Mouse (Mus musculus): ENCODE results near the gene Pitx2. TPM values are rescaled to one million over a fixed set of nuclear protein-coding genes. Genes with fewer than 3 reads are reported as not detected.

Pitx2 gene
- polyA plus RNA-seq, 1 experiment from 2014 or later = 1.8 TPM

DNA sequence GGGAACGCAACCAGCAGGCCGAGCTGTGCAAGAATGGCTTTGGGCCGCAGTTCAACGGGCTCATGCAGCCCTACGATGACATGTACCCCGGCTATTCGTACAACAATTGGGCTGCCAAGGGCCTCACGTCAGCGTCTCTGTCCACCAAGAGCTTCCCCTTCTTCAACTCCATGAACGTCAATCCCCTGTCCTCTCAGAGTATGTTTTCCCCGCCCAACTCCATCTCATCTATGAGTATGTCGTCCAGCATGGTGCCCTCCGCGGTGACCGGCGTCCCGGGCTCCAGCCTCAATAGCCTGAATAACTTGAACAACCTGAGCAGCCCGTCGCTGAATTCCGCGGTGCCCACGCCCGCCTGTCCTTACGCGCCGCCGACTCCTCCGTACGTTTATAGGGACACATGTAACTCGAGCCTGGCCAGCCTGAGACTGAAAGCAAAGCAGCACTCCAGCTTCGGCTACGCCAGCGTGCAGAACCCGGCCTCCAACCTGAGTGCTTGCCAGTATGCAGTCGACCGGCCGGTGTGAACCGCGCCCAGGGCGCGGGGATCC, 18.8 kb downstream of the Pitx2 start:
- Histone ChIP-seq H3K27me3 (ENCODE audit: control insufficient read depth, insufficient read depth, low read length) (peaks cover 89% of the 10 kb centered on the region), H3K9ac (ENCODE audit: low read depth, low read length) (no peak overlapping the region), H3K36me3 (ENCODE audit: control insufficient read depth, insufficient read depth, low read length) (no peaks in the 10 kb centered on the region), H3K9me3 (ENCODE audit: control insufficient read depth, low read length) (no peaks in the 10 kb centered on the region), H3K4me2 (replicated peaks; ENCODE audit: low read depth, low read length) (no peak overlapping the region), H3K27ac (ENCODE audit: low read depth, low read length) (no peak overlapping the region), H3K4me1 (ENCODE audit: control insufficient read depth, insufficient read depth, low read length) (peaks cover 13% of the 10 kb centered on the region; the same call in 1 of the 2 replicates), H3K4me3 (ENCODE audit: low read length) (no peak overlapping the region)
- under 1% methylated on average over 41 of the region's 41 CpGs for WGBS
- ATAC-seq (ENCODE audit: low FRiP score, low TSS enrichment) = no peak

DNA sequence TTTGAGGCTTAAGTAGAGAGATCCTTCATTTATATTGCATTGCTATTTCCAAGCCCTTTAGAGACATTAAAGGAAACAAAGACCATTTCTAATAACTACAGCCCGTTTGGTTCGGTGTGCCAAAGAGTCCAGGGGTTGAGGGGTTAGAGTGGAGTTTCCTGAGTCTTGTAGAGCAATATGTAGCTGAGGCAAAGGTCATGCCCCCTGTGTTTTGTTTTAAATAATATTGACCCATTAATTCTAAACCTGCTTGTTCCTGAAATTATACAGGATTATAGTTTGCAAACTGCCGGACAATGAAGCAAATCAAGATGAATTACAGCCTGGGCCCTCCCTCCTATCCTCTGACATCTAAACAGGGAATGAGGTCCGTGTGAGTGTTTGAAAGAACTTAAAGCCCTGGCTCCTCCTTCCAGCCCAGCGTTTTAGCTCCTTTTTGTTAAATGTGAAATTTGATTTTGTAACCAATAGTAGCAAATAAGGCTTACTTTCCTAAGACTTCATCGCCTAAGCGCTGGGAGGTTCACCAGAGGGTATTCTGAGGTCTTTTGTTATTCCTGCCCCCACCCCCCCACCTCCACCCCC, 20.5 kb downstream of the Pitx2 start:
- H3K4me2 ChIP-seq (replicated peaks; ENCODE audit: low read depth, low read length) = no peak overlapping the region
- H3K9ac ChIP-seq (ENCODE audit: low read depth, low read length) = no peak overlapping the region
- no peaks in the 10 kb centered on the region for H3K9me3 ChIP-seq (ENCODE audit: control insufficient read depth, low read length)
- no peak for ATAC-seq (ENCODE audit: low FRiP score, low TSS enrichment)
- H3K27ac ChIP-seq (ENCODE audit: low read depth, low read length) = no peak overlapping the region
- H3K4me1 ChIP-seq (ENCODE audit: control insufficient read depth, insufficient read depth, low read length) = peaks cover 12% of the 10 kb centered on the region; the same call in 1 of the 2 replicates
- peaks cover 87% of the 10 kb centered on the region for H3K27me3 ChIP-seq (ENCODE audit: control insufficient read depth, insufficient read depth, low read length)
- no peaks in the 10 kb centered on the region for H3K36me3 ChIP-seq (ENCODE audit: control insufficient read depth, insufficient read depth, low read length)
- H3K4me3 ChIP-seq (ENCODE audit: low read length) = no peak overlapping the region
- WGBS = 2% methylated on average over 7 of the region's 7 CpGs

DNA sequence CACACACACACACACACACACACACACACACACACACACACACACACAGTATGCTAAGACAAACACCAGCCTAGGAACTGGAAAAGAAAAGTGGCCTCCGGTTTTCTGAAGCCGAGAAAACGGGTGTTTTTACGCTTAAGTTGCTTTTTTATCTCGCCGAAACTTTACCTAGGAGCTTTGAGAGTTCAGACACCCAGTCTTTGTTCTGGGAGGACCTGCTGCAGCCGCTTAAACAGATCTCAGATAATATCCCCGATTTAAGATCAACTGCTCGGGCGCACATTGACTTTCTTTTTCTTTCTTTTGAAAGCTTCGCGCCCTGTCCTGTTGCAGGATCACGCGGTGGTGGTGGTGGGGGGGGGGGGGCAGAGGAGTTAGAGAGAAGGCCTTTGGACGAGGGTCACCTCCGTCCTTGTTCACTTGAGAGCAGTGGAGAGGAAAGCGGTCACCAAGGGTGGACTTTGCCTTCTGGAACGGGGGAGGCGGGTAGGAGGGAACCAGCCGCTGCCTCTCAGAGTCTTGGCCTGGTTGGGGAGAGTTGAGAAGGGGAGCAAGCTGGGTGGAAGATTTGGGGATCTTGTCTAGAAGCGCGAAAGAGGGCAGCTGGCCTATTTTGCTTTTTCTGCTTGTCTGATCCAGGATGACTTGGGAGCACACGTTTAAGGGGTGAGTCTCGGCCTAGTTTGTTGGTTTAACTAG, 21.2 kb downstream of the Pitx2 start:
- H3K4me1 ChIP-seq (ENCODE audit: control insufficient read depth, insufficient read depth, low read length) = peaks cover 10% of the 10 kb centered on the region; the same call in 1 of the 2 replicates
- ATAC-seq (ENCODE audit: low FRiP score, low TSS enrichment) = 0 out of 2 replicates have a peak, but pooled peaks have one; percentile 8
- WGBS = 2% methylated on average over 24 of the region's 24 CpGs
- no peaks in the 10 kb centered on the region for H3K9me3 ChIP-seq (ENCODE audit: control insufficient read depth, low read length)
- H3K4me3 ChIP-seq (ENCODE audit: low read length) = peak overlapping the region; percentile 3; the same call in 1 of the 2 replicates
- H3K4me2 ChIP-seq (replicated peaks; ENCODE audit: low read depth, low read length) = no peak overlapping the region
- H3K9ac ChIP-seq (ENCODE audit: low read depth, low read length) = no peak overlapping the region
- peaks cover 87% of the 10 kb centered on the region for H3K27me3 ChIP-seq (ENCODE audit: control insufficient read depth, insufficient read depth, low read length)
- no peak overlapping the region for H3K27ac ChIP-seq (ENCODE audit: low read depth, low read length)
- H3K36me3 ChIP-seq (ENCODE audit: control insufficient read depth, insufficient read depth, low read length) = no peaks in the 10 kb centered on the region

DNA sequence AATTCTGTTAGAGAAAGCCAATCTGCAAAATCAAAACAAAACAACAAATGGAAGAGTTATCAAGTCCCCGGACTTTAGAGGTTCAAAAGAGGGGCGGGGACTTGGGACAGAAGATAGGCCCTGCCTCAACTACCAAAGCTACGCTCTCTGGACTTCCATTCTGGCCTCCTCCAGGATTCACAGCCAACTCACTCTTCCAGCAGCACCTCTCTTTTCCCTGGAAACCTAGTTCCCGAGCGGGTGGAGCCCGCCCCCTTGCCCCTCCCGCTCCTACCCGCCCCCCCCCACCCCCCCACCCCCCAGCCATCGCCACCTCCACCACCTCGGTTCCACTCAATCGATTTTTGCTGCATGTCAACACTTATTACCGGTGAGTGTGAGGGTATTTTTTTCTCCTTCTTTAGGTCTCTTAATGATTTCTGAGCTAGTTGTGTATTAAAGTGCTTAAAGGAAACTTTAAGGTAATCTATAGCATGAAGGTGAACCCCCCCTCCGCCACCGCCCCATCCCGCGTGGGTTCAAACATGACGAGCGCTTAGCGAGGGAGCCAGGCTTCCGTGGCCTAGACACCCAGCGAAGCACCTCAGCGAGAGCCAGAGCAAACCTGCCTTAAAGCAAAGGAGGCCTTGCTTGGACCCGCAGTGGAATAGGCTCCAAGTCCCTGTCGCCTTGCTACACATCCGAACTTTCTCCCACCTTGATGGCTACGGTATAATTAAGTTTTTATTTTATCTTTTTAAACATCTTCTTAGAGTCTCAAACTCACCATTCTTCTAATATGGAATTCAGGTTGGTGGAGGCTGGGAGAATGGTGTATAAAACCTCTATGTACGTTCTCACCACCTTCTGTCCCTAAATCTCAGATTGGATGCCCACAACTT, 21.9 kb downstream of the Pitx2 start:
- peaks cover 7% of the 10 kb centered on the region; the same call in 1 of the 2 replicates for H3K4me1 ChIP-seq (ENCODE audit: control insufficient read depth, insufficient read depth, low read length)
- H3K4me2 ChIP-seq (replicated peaks; ENCODE audit: low read depth, low read length) = no peak overlapping the region
- H3K36me3 ChIP-seq (ENCODE audit: control insufficient read depth, insufficient read depth, low read length) = no peaks in the 10 kb centered on the region
- WGBS = 2% methylated on average over 26 of the region's 27 CpGs
- no peaks in the 10 kb centered on the region for H3K9me3 ChIP-seq (ENCODE audit: control insufficient read depth, low read length)
- H3K4me3 ChIP-seq (ENCODE audit: low read length) = peak overlapping the region; percentile 3; the same call in 1 of the 2 replicates
- H3K27me3 ChIP-seq (ENCODE audit: control insufficient read depth, insufficient read depth, low read length) = peaks cover 92% of the 10 kb centered on the region
- ATAC-seq (ENCODE audit: low FRiP score, low TSS enrichment) = no peak
- H3K9ac ChIP-seq (ENCODE audit: low read depth, low read length) = no peak overlapping the region
- no peak overlapping the region for H3K27ac ChIP-seq (ENCODE audit: low read depth, low read length)

DNA sequence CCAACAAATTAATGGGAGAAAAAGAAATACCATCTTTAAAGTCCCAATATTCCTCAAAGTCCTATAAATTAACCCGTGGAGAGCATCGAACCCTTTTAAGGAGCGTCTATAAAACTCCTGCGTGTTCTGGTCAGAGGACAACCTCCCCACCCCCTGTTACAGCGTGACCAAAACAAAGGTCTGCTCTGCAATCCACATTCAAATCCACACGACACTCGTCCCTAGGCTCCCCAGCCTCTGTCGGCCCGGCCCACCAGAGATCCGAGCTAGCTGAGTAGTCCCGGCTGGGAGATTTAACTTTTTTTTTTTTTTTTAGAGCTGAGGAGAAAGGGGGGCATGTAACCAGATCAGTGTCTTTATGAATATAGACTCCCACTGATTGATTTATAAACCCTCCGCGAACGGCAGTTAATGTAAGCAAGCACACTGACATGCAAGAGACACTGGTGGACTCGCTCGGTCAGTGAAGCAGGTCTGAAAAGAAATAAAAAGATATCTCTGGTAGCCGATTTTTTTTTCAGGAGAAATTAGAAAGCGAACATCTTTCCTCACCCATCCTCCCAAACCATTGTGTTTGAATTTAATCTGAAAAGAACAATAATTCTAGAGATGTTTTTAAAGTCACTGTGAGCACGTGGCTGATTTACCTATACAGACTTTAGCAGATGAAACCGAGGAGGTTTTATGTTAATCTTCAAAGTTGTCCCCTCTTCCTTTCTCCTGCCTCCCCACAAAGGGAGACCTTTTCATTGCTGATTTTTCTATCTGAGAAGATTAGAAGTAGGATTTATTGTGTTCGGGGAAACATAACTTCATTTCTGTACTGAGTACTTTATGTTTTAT, 23.0 kb downstream of the Pitx2 start:
- Histone ChIP-seq H3K4me3 (ENCODE audit: low read length) (no peak overlapping the region), H3K9me3 (ENCODE audit: control insufficient read depth, low read length) (no peaks in the 10 kb centered on the region), H3K36me3 (ENCODE audit: control insufficient read depth, insufficient read depth, low read length) (no peaks in the 10 kb centered on the region), H3K27me3 (ENCODE audit: control insufficient read depth, insufficient read depth, low read length) (peaks cover 92% of the 10 kb centered on the region), H3K27ac (ENCODE audit: low read depth, low read length) (no peak overlapping the region), H3K9ac (ENCODE audit: low read depth, low read length) (no peak overlapping the region), H3K4me2 (replicated peaks; ENCODE audit: low read depth, low read length) (no peak overlapping the region), H3K4me1 (ENCODE audit: control insufficient read depth, insufficient read depth, low read length) (peaks cover 7% of the 10 kb centered on the region; the same call in 1 of the 2 replicates)
- 1% methylated on average over 21 of the region's 21 CpGs for WGBS
- ATAC-seq (ENCODE audit: low FRiP score, low TSS enrichment) = no peak

DNA sequence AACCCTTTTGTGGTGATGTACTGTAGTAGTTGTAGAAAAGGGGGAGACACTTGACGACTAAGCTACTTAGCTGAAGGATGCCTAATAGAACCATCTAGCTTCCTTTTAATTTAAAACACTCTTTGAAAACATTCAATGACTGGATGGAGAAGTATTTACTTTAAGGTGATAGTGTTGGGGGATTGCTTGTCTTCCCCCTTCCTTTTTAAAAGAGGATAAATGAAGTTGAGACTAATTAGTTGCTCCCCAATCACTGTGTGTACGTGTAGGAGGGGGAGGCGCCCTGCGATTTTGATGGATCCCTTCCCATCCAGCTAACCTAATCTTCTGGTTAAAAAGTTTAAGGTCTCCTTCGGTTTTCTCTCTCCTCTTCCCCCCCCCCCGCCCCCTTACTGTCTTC, 23.7 kb downstream of the Pitx2 start:
- peak overlapping the region; percentile 25; the same call in 1 of the 2 replicates for H3K4me3 ChIP-seq (ENCODE audit: low read length)
- no peak overlapping the region for H3K9ac ChIP-seq (ENCODE audit: low read depth, low read length)
- no peak overlapping the region for H3K4me2 ChIP-seq (replicated peaks; ENCODE audit: low read depth, low read length)
- H3K27ac ChIP-seq (ENCODE audit: low read depth, low read length) = no peak overlapping the region
- H3K9me3 ChIP-seq (ENCODE audit: control insufficient read depth, low read length) = no peaks in the 10 kb centered on the region
- no peak for ATAC-seq (ENCODE audit: low FRiP score, low TSS enrichment)
- no peaks in the 10 kb centered on the region for H3K36me3 ChIP-seq (ENCODE audit: control insufficient read depth, insufficient read depth, low read length)
- peaks cover 92% of the 10 kb centered on the region for H3K27me3 ChIP-seq (ENCODE audit: control insufficient read depth, insufficient read depth, low read length)
- WGBS = 2% methylated on average over 6 of the region's 6 CpGs
- H3K4me1 ChIP-seq (ENCODE audit: control insufficient read depth, insufficient read depth, low read length) = peaks cover 7% of the 10 kb centered on the region; the same call in 1 of the 2 replicates

DNA sequence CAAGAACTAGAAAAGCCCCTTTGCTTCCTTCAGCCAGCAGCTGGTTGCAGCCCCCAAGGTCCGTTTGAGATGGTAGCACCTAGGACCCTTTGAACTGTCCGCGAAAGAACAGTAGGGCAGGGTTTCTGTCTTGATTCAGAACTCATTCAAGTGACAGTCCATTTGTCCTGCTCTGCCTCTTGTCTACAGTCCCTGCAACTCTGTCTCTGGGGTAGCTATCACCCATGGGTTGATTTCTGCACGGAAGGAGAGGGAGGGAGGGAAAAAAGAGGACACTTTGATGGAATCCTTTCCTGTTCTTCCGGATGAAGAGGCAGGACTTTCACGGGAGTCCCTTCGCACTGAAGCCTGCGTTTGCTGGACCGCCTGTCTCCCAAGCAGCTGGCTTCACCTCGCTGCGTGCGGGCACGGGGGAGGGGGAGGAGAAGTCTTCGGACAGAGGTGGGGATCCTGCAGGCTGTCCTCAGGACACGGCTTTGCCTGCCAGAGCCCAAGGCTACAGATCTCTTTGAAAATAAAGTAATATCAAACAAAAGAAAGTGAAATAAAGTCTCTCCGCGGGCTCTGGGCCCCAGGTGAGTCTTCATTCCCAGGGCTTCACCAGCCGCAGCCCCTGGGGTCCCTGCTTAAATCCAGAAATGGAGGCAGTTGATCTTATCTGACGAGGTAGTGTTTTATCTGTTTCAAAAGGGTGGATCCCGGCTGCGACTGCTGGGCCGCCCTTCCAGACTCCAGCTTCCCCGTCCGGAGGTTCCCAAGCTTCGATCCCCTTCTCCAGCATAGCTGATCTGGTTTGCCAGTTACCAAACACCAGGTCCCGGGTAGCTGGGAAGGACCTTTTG, 24.5 kb downstream of the Pitx2 start:
- Histone ChIP-seq H3K9ac (ENCODE audit: low read depth, low read length) (peak overlapping the region; percentile 37; the same call in 1 of the 2 replicates), H3K4me3 (ENCODE audit: low read length) (peak overlapping the region; percentile 25), H3K4me2 (replicated peaks; ENCODE audit: low read depth, low read length) (peak overlapping the region; percentile 25), H3K9me3 (ENCODE audit: control insufficient read depth, low read length) (no peaks in the 10 kb centered on the region), H3K27ac (ENCODE audit: low read depth, low read length) (no peak overlapping the region; the same call in 1 of the 2 replicates), H3K4me1 (ENCODE audit: control insufficient read depth, insufficient read depth, low read length) (peaks cover 7% of the 10 kb centered on the region; the same call in 1 of the 2 replicates), H3K27me3 (ENCODE audit: control insufficient read depth, insufficient read depth, low read length) (peaks cover 89% of the 10 kb centered on the region), H3K36me3 (ENCODE audit: control insufficient read depth, insufficient read depth, low read length) (no peaks in the 10 kb centered on the region)
- WGBS = under 1% methylated on average over 26 of the region's 26 CpGs
- no peak for ATAC-seq (ENCODE audit: low FRiP score, low TSS enrichment)
